Mouse (Mus musculus) heart, postnatal 36 days (tissue): ENCODE measurements at regions not wholly inside any gene's neighbourhood (a gene's known extent, or its start where the extent isn't known, plus 50 kb on each side); places are given as distances from the start of the nearest gene placed in this dataset.
A peak's percentile ranks its signal among the peaks of the same experiment; 100 is the strongest.
"Not testable (repeated sequence)": the region's sequence is repeated elsewhere in the genome, so short reads cannot be mapped to it uniquely, and the experiment has no call there.

Experiments
- DNase-seq, 2 experiments: peaks; one replicate each; pipeline ENCODE4 v3.0.0; 2021 to 2022
- intact Hi-C: fragments of 180-260 bp; cut with DNase I; formaldehyde crosslinking; loops from one replicate; pipeline ENCODE4 v1.15.1; 2025

DNA sequence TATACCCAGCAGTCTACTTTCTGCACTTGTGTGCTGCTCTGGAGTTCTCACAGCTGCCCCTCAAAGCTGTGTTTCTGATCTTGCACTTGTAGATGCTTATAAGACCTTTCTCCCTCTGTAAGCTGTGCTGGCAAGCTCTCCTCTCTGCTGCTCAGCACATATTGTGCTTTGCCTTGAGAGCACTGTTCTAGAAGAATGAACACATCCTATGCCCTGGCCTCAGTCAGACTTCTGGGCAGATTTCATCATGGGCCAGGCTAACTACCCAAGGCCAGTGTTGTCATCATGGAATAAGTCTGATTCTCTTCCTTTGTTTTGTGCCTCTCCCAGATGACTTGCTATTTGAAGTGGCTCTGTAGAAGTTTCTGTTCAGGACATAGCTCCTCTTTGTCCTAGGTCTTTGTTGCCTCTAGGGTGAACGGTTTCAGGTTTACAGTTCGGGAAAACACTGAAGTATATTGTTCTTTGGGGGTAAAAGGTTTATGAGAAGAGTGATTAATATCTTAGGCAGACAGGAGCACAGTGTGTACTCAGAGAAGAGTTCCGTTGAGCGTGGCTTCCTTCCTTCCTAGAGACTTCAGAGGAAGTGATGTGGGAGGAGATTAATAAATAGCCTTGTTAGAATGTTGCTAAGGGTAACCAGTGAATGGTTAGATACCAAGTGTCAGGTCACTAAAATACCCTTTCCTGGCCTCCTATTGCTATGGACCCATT lies 70.8 kb downstream of the Pcdh18 start:
- intact Hi-C loops, result no loop called here
- DNase-seq, result no peak

DNA sequence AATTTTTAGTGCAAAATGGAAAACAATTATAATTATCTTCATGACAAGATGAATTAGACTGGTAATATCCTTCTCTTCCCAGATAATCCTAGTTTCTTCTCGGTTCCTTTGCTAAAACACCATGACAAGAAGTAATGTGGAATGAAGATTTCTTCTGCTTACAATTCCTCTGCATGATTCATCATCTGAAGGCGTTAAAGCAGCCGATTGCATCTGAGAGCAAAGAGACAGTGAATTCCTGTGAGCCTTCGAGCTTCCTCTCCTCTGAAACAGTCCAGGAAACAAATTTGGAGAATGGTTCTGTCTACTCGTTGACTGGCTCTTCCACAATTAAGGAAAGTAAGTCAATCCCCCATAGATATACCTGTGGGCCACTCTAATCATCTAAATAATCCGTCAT lies 82.2 kb downstream of the Pcdh18 start:
- DNase-seq, result no peak
- intact Hi-C loops, result no loop called here

DNA sequence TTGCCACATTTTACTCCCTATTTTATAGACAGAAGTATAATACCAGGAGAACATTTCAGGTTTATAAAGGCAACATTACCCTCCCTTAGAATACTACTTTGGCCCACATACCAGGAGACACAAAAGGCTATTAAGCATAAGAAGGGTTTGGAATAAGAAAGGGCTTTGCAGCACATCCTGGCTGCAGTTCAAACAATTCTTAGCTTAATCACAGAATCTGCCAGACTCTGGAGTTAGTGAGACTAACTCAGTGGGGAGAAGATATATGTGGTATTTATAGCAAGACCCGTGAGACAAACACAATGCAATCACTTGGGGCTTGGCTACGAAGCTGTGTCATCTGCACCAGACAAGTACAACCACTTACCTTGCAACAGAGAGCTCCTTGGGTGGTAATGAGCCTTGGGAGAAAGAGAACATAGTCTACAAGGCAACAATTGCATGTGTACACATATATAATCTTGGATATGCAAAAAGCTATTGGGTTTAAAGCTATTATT lies 84.4 kb downstream of the Pcdh18 start:
- no peak for DNase-seq
- intact Hi-C loops, result no loop called here

DNA sequence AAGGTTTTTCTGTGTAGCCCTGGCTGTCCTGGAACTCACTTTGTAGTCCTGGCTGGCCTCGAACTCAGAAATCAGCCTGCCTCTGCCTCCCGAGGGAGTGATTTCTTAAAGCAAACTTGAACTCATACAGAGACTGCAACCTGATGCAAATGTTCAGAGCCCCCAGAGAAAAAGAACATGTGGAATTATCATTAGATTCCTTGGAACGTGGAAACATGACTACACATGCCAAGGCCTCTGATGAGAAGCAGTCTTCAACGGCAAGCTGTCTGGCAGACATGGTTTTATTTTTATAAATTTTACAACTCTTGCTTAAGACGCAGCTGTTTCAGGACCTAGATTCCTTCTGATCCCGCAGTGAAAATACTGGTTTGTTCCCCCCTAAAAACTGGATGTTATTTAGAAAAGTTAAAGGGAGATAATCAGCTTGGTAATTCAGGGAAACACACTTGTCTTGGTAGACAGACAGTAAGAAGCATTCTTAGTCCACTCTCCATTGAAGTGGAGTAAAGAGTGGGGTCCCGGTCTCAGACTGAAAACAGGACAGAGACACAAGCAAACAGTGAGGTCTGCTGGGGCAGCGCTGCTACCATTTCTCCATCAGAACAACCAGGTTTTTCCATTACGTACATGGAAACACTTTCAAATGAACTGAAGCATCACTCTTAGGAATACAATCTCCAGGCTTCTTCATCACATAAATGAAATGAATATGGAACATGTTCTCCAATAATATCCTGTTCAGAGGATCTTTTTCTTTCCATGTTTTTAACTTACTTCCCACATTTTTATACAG lies 89.4 kb downstream of the Pcdh18 start:
- peak in 1 of 2 experiments; percentile 28 for DNase-seq

DNA sequence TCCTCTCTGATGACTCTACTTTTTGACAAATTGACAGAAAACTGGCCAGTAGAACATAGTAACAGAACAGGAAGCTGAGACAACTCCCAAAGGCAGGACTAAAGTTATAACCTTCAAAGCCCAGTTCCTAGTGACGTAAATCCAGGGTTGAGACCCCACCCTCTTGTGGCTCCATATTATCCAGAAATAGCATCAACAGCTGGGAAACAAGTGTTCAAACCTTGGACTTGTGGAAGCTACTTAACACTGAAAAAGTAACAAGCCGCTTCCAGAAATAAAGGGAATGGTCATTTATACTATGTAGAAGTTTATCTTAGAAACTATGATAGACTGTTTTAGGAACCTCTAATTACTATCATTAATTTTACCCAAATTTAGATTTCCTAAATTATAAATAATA lies 90.6 kb downstream of the Pcdh18 start:
- intact Hi-C loops, result no loop called here
- DNase-seq, result no peak

More for the DNA sequence above, 89.4 kb downstream of the Pcdh18 start:
- intact Hi-C loops, result no loop called here

DNA sequence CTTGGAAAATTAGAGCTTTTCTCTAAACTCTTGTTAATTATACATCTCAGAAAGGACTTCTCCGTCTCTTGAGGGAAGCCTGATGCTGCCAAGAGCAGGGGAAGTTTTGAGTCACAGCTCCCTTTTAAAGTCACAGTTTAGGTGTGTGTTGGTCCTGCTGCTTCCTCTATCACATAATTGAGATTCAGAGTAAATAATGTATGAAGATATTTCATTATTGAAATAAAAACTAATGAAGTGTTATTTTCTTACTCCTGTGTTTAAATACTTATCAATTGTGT lies 108.3 kb downstream of the Pcdh18 start:
- intact Hi-C loops, result loop anchor here (10.0 kb wide), 1 partner anchor 296 kb away; no protein-coding TSS in a partner anchor
- DNase-seq, result no peak

DNA sequence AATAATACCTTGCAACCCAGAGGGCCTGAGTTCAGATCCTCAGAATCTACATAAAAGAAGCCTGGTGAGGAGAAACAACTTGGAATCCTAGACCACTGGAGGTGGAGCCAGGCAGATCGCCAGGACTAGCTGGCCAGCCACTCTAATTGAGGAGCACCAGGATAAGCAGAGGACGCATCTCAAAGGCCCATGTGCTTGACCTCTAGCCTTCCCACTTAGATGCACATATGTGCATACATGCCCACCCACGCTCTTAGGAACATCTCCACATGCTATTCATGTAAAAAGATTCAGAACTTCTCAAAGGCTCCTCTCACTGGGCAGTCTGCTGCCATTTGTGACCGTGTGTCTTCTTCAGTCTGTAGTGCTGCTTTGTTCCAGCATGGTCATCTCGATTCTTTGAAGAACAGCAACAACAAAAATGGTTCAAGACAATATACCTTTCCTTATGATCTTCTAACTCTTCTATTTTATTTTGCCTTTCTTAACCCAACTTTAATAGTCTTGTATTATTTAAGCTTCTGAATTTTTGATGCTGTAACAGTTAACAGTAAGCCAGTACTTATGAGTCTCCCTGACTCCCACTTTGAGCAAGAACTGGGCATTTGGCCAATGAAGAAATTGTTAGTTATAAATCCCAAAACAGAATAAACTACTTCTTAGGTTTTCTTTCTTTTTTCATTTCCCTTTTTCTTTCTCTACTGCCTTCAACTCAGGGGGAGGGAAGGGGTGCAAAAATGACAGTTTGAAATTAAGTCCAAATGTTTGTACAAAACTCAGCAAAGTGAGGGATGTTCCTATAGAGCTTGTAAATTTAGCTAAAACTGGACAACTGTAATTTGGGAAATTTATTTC lies 108.9 kb downstream of the Pcdh18 start:
- intact Hi-C loops, result loop anchor here (10.0 kb wide), 1 partner anchor 297 kb away; no protein-coding TSS in a partner anchor
- DNase-seq, result no peak

DNA sequence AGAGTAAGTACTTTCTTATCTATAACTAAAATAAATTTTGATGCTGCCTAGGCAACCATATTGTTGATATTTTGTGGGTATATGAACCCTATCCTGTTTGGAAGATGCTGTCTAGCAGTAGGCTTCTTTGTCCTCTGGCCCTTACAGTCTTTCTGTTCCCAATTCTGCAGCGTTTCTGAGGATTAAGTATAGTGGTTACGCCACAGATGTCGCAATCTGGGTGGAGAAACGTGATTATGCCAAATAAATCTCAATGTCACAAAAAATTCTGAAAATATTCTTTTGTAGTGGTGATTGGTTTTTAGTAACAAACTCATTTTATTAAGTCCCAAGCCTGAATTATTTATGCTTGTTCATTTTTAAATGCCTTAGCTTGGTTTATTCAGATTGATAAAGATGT lies 112.1 kb downstream of the Pcdh18 start:
- intact Hi-C loops, result loop anchor here (10.0 kb wide), 1 partner anchor 300 kb away; no protein-coding TSS in a partner anchor
- DNase-seq, result no peak

DNA sequence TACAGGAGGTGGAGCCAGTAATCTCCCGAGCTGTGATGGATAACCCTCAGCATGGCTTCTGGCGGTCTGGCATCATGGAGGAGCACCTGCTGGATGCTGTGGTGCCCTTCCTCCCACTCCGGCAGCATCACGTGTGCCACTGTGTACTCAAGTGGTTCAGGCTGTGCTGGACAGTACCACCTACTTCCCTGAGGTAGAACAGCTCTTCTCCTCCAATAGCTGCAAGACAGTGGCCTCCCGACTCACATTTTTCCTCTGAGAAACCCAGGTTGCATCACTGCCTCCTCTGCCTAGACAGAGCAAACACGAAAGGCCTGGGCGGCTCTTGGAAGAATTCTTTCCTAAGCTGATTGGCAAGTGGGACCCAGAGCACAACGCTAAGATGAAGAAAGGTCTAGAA lies 113.3 kb downstream of the Pcdh18 start:
- intact Hi-C loops, result loop anchor here (2.0 to 10.0 kb wide), 2 partner anchors 113 to 301 kb away; partner anchors contain the start of gene Pcdh18
- DNase-seq, result no peak

DNA sequence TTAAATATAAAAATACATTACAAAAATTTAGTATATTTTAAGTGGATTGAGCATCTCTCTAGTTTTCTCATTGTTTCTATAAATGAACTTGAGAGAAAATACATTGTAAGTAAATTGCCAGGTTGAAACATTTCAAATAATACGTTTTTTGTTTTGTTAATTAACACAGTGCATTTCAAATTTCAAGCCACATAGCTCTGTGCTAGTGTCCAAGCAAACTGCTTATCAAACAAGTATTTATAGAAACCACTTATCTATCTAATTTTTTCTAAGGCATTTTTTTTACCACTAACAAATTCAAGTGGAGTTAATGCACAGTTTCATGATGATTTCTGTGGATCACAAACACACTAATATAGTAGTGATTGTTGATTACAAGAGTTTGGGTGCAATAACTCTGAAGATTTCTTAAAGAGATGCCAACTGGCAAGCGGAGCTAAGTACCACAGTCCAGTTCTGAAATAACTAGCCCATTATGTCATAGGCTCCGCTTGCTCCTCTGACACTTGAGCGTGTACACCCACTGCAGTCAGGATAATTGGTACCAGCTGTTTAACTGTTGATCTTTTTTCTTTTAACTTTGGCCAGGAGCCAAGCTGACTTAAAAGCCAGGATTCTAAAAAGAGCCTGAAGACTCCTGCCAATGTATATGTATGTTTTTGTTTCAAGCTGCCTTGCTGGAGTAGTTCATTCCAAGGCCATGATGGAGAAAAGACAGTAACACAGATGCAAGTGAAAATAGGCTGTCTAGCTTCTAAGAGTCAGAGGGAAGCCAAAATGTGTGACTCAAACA lies 115.0 kb downstream of the Pcdh18 start:
- intact Hi-C loops, result loop anchor here (2.0 to 10.0 kb wide), 2 partner anchors 115 to 303 kb away; partner anchors contain the start of gene Pcdh18
- peak; percentile 39 to 65 for DNase-seq

DNA sequence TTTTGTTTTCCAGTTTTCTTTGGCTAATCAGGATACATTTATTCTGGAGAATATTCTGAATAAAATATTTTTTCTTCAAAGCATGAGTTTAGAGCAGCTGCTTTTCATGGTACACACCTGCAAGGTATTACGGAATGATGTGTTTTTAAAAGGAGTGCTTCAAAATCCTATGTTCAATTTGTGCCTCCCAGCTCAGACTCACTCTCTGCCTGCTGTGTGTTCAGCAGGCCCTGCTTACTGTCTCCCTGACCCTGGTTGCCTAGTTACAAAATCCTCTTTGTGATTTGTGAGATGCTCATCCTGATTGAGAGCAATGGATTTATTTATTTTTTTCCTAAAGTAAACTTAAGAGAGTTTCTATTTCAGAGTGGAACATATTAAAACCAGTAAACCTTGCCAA lies 115.7 kb downstream of the Pcdh18 start:
- no peak for DNase-seq
- intact Hi-C loops, result loop anchor here (10.0 kb wide), 1 partner anchor 303 kb away; no protein-coding TSS in a partner anchor

DNA sequence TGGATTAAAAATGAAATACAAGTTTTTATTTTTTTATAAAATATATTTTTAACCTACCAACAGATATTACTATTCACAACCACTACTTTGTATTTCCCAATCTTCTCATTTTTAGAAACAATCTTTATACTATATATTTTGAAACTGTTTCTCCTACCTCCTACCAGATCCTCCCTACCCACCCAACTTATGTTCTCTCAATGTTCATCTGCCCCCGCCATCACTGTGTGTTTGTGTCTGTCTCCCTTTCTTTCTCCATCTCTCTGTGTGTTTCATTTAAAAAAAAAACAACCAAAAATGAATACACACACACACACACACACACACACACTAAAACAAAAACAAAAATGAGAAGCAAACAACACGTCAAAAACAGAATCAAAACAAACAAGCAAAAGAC lies 118.5 kb downstream of the Pcdh18 start:
- no peak for DNase-seq
- intact Hi-C loops, result no loop called here

DNA sequence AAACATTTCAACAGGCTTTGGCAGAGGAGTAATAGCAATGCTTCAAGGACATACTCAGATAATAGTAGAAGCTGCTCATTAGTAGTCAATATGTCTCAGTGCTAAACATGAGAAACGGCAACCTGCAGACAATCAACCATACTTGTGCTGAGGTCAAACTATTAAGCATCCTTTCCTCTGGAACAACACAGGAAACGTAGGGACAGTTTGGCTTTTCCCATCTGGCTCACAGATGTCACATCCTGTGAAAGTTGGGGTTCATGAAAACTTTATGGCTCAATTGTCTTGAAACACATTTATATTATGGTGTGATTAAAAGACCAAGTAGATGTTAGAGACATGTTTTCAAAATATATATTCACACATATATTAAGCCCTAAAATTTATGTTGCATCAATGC lies 120.4 kb downstream of the Pcdh18 start:
- DNase-seq, result no peak
- intact Hi-C loops, result no loop called here

DNA sequence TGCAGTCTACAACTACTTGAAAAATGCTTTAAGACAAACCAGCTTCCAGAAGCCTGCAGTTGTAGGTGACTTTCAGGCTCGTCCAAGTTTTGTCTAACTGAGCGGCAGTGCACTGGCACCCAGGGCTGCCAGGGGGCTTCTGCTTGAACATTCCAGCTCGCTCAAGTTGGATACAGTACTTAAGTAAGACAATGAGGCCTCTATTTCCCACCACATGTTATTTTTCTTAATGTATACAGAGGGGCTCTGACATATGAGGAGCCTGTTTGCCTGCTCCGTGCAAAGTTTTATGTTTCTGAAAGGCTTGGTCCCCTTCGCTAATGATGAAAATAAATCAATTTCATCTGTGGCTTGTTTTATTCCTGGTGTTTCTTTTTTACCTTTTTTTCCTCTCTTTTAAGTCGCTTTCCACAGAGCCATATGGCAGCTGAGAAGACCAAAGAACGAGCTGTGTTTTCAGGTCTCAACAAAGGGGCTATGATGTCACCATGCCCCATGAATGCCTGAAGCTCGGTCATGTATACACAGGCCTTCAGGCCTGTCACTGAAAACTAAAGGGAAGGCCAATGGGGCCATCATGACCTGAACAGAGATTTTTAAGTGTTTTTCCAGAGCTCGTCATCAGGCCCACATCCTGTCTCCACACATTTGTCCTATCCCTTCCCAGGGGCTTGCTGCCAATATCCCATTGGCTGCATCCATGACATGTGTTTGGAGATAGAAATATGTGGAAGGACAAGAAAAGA lies 164.2 kb downstream of the Pcdh18 start:
- DNase-seq, result no peak
- intact Hi-C loops, result no loop called here

DNA sequence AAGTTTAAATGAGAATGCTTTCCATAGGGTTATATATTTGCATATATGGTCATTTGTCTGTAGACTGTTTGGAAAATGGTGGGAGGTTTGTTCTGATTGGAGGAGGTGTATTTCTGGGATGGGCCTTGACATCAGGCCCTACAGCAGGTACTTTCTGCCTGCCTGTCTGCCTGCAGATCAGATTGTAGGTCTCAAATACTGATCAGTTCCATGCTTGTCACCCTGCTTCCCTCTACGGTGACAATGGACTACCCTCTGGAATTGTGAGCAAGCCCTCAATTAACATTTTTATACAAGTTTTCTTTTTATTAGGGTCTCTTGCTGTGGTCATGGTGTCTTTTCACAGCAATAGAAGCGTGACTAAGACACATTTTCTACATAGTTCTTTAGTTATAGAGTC lies 166.9 kb downstream of the Pcdh18 start:
- intact Hi-C loops, result no loop called here
- DNase-seq, result no peak

DNA sequence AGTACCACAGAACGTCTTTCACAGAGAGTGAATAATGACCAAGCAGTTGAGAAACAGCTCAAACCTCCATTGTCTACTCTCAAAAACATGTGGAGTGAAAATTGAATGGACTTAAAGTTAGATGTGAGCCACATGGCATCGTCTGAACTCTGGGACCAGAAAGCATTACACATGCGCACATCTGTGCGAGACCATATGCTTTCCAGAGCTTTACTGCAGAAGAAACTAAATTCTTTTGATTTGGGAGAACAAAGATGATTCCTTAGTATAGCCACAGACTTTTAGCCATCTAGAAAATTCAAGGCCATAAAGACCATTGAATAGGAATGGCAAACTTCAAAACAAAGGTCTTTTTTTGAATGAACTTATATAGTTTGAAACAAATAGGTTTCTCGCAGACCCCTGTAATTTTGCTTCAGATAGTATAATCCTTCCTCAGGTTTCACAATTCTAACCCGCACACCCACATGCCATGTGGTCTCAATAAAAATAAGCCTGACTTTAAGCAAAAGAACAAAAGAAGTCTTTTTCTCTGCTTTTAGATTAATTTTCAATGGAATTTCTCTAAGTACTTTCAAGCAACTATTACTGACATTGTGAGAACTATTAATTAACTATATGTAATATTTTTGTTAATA lies 170.5 kb downstream of the Pcdh18 start:
- DNase-seq, result no peak
- intact Hi-C loops, result loop anchor here (10.0 kb wide), 1 partner anchor 488 kb away; no protein-coding TSS in a partner anchor

DNA sequence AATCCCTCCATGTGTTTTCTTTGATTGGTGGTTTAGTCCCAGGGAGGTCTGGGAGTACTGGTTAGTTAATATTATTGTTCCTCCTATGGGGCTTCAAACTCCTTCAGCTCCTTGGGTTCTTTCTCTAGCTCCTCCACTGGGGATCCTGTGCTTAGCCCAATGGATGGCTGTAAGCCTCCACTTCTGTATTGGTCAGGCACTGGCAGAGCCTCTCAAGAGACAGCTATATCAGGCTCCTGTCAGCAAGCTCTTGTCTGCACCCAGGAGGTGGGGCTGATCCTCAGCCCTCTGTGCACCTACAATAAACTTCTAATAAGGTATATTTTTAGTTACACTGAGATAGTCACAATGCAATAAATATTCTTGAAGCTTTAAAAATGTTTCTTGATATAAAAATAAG lies 171.2 kb downstream of the Pcdh18 start:
- not testable (repeated sequence) for DNase-seq
- intact Hi-C loops, result loop anchor here (10.0 kb wide), 1 partner anchor 489 kb away; no protein-coding TSS in a partner anchor
